Mouse (Mus musculus) liver, adult 2 months (tissue): Measurements from ENCODE around the gene Nrxn2. TPM values are rescaled to one million over a fixed set of nuclear protein-coding genes. Genes with fewer than 3 reads are reported as not detected.

ENCODE experiments used
- DNase-seq: peaks from one replicate; pipeline ENCODE4 v3.0.0-alpha.2; 2011; ENCODE audit warnings: low read depth, low spot score; ENCODE audit errors: extremely low read depth
- H3K27ac ChIP-seq: fragments of 200-500 bp; replicated peaks from 2 replicates; pipeline ENCODE4 v1.5.1; 2012; ENCODE audit warnings: low read depth, mild to moderate bottlenecking, control low read depth, inconsistent platforms, low read length; ENCODE audit not compliant: insufficient read depth
- H3K27me3 ChIP-seq: fragments of 200-500 bp; 2 replicates; pipeline ENCODE4 v1.6.1; 2012; ENCODE audit warnings: mild to moderate bottlenecking, moderate library complexity, low read length, inconsistent platforms; ENCODE audit not compliant: control insufficient read depth, insufficient read depth
- H3K36me3 ChIP-seq: fragments of 200-500 bp; 2 replicates; pipeline ENCODE4 v1.6.1; 2012; ENCODE audit warnings: low read length, inconsistent platforms; ENCODE audit not compliant: control insufficient read depth, insufficient read depth
- H3K4me1 ChIP-seq: fragments of 200-500 bp; 2 replicates; pipeline ENCODE4 v1.6.1; 2011; ENCODE audit warnings: low read length; ENCODE audit not compliant: control insufficient read depth, insufficient read depth
- H3K4me3 ChIP-seq: fragments of 200-500 bp; 2 replicates; pipeline ENCODE4 v1.5.1; 2011; ENCODE audit warnings: low read depth, mild to moderate bottlenecking, control low read depth, low read length, moderate library complexity; ENCODE audit not compliant: insufficient read depth
- H3K79me2 ChIP-seq: fragments of 200-500 bp; 2 replicates; pipeline ENCODE4 v1.6.1; 2012; ENCODE audit warnings: inconsistent platforms, mild to moderate bottlenecking, low read length, moderate library complexity; ENCODE audit not compliant: control insufficient read depth, insufficient read depth
- H3K9ac ChIP-seq: fragments of 200-500 bp; 2 replicates; pipeline ENCODE4 v1.6.1; 2012; ENCODE audit warnings: low read depth, mild to moderate bottlenecking, control low read depth, inconsistent platforms, low read length
- CTCF ChIP-seq: fragments of 200-500 bp; IDR thresholded peaks from 2 replicates; pipeline ENCODE4 v1.5.1; 2011; ENCODE audit warnings: low read depth, low read length, control low read depth
- POLR2A ChIP-seq: fragments of 200-500 bp; IDR thresholded peaks from 2 replicates; pipeline ENCODE4 v1.6.1; 2011; ENCODE audit warnings: low read length, control low read depth; ENCODE audit not compliant: insufficient read depth; ENCODE audit errors: extremely low read depth
- WGBS: fragments of 180-500 bp; shearing (Covaris S2); methylation state at CpG from one replicate; pipeline ENCODE4 v1.1.7; 2018; 5-methylcytosine and 5-hydroxymethylcytosine counted together
- polyA plus RNA-seq: library from polyadenylated mRNA; depleted of rRNA; stranded (reverse); fragments of >200 nt; gene quantifications from 2 replicates; pipeline ENCODE4 v1.2.3, GENCODE M21; 2012
- total RNA-seq: library from RNA; depleted of rRNA; stranded (reverse); fragments of >200 nt; gene quantifications from 2 replicates; pipeline ENCODE4 v1.2.3, GENCODE M21; 2014

The Nrxn2 gene
- total and polyA plus RNA-seq, 2 experiments: 0.28 to 1.2 TPM

DNA sequence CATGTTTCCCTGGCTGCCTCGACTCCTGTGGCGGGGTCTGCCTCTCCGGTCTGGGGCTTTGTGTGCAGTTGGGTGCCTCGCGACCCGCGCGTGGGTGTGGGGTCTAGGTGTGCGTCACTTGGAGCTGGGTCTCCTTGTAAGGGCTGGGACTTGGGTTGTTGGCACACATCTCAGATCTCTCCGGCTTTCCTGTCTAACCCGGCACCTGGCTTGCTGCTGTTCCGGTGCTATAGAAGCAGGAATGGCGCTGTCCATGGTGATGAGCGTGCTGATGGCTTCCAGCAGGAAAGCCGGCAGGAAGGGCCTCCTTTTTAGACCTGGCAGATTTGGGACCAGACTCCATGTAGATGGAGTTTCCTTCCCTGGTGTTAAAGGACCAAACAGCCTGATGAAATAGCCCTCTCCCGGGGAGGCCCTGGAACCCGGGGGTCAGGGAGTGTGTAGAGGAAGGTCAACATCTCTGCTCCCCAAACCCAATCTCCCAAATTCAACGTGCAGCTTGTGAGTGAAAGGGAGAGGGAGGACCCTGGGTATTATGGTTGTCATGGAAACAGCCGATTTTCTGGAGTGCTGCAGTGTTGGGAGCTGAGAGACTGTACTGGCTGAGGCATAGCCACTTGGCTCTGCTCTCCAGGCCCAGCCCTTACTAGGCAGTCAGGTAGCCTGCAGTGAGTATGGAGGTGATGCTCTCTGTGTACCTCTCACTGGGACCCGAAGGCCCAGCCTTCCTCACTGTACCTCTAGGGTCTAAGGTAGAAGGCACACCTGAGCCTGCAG is 84.2 kb downstream of the Nrxn2 start:
- H3K4me1 ChIP-seq: no peaks in the 10 kb centered on the region
- no peak overlapping the region for H3K27ac ChIP-seq
- no peak overlapping the region for H3K4me3 ChIP-seq
- peaks cover 28% of the 10 kb centered on the region for H3K27me3 ChIP-seq
- WGBS: 5% methylated on average over 20 of the region's 20 CpGs
- H3K79me2 ChIP-seq: no peaks in the 10 kb centered on the region
- TF ChIP-seq CTCF: no peak
- TF ChIP-seq POLR2A: no peak
- no peaks in the 10 kb centered on the region for H3K36me3 ChIP-seq
- no peak overlapping the region for H3K9ac ChIP-seq
- no peak for DNase-seq

GRCm38 (mm10) chr19:6503926-6504655 is 85.6 kb downstream of the Nrxn2 start:
- H3K9ac ChIP-seq: no peak overlapping the region
- WGBS: 42% methylated on average over 16 of the region's 16 CpGs
- H3K4me1 ChIP-seq: no peaks in the 10 kb centered on the region
- H3K36me3 ChIP-seq: no peaks in the 10 kb centered on the region
- no peak for TF ChIP-seq CTCF
- TF ChIP-seq POLR2A: no peak
- H3K27ac ChIP-seq: no peak overlapping the region
- peaks cover 20% of the 10 kb centered on the region for H3K27me3 ChIP-seq
- no peaks in the 10 kb centered on the region for H3K79me2 ChIP-seq
- DNase-seq: no peak
- H3K4me3 ChIP-seq: no peak overlapping the region

- Histone ChIP-seq H3K79me2 (no peaks in the 10 kb centered on the region), H3K36me3 (no peaks in the 10 kb centered on the region), H3K9ac (no peak overlapping the region), H3K4me1 (no peaks in the 10 kb centered on the region), H3K27ac (no peak overlapping the region), H3K27me3 (peaks cover 20% of the 10 kb centered on the region), H3K4me3 (no peak overlapping the region)
- WGBS: 86% methylated on average over 12 of the region's 12 CpGs
- TF ChIP-seq POLR2A: no peak
- TF ChIP-seq CTCF: no peak
- no peak for DNase-seq
Measured at GRCm38 (mm10) chr19:6504656-6505045, 86.1 kb downstream of the Nrxn2 start.

- no peaks in the 10 kb centered on the region for H3K4me1 ChIP-seq
- WGBS: 34% methylated on average over 10 of the region's 10 CpGs
- H3K27ac ChIP-seq: no peak overlapping the region
- no peaks in the 10 kb centered on the region for H3K36me3 ChIP-seq
- no peaks in the 10 kb centered on the region for H3K79me2 ChIP-seq
- TF ChIP-seq CTCF: no peak
- TF ChIP-seq POLR2A: no peak
- peaks cover 11% of the 10 kb centered on the region for H3K27me3 ChIP-seq
- no peak overlapping the region for H3K4me3 ChIP-seq
- H3K9ac ChIP-seq: no peak overlapping the region
- DNase-seq: no peak
Measured at GRCm38 (mm10) chr19:6507393-6507792, 88.9 kb downstream of the Nrxn2 start.

GRCm38 (mm10) chr19:6509881-6510280 is 91.3 kb downstream of the Nrxn2 start:
- DNase-seq: no peak
- Histone ChIP-seq H3K9ac (no peak overlapping the region), H3K4me1 (no peaks in the 10 kb centered on the region), H3K36me3 (no peaks in the 10 kb centered on the region), H3K79me2 (no peaks in the 10 kb centered on the region), H3K27ac (no peak overlapping the region), H3K4me3 (no peak overlapping the region), H3K27me3 (0 out of 2 replicates have a peak, but pooled peaks cover 2% of the 10 kb centered on the region)
- WGBS: 63% methylated on average over 10 of the region's 10 CpGs
- TF ChIP-seq POLR2A (no peak), CTCF (no peak)

DNA sequence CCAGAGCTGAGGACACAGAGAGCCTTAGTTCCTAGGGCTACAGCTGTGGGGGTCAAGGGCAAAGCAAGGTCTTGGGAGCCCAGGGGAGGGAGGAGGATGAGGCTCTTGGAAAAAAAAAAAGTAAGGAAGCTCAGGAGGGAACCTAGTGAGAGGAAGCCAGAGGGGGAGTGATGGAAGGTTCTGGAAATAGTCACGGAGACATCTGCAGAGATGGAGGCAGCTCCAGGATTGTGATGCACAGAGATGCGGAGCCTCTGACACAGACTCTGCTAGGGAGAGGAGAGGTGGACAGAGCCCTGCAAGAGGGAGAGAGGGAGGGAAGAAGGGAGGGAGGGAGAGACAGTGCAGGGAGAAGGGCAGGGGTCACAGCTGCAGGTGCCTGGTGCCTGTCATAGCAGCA is 92.0 kb downstream of the Nrxn2 start:
- Histone ChIP-seq H3K9ac (no peak overlapping the region), H3K27ac (no peak overlapping the region), H3K4me1 (no peaks in the 10 kb centered on the region), H3K27me3 (no peaks in the 10 kb centered on the region), H3K79me2 (no peaks in the 10 kb centered on the region), H3K4me3 (no peak overlapping the region), H3K36me3 (no peaks in the 10 kb centered on the region)
- WGBS: 91% methylated on average over 2 of the region's 2 CpGs
- no peak for DNase-seq
- TF ChIP-seq CTCF (no peak), POLR2A (no peak)
